Mouse (Mus musculus): Measurements from ENCODE around the gene Clasp1. TPM values are rescaled to one million over a fixed set of nuclear protein-coding genes. Genes with fewer than 3 reads are reported as not detected.

The Clasp1 gene
- polyA plus RNA-seq, 1 experiment, result 21.5 TPM

GRCm38 (mm10) chr1:118481365-118481702 is 92.5 kb downstream of the Clasp1 start:
- TF ChIP-seq POLR2A (IDR thresholded peaks at IDR 0.05; ENCODE audit: borderline replicate concordance, extremely low read depth, low read depth, low read length) (no peak), CTCF (IDR thresholded peaks at IDR 0.05; ENCODE audit: insufficient read depth, low read length) (no peak)
- Histone ChIP-seq H3K4me1 (ENCODE audit: control insufficient read depth, insufficient read depth, low read length) (no peaks in the 10 kb centered on the region), H3K4me3 (replicated peaks; ENCODE audit: extremely low read depth, low read depth, low read length) (no peak overlapping the region)
- WGBS, result 60% methylated on average over 4 of the region's 4 CpGs
- DNase-seq, result peak; percentile 33

GRCm38 (mm10) chr1:118481703-118482102 is 92.8 kb downstream of the Clasp1 start:
- no peak for DNase-seq
- Histone ChIP-seq H3K4me3 (replicated peaks; ENCODE audit: extremely low read depth, low read depth, low read length) (no peak overlapping the region), H3K4me1 (ENCODE audit: control insufficient read depth, insufficient read depth, low read length) (no peaks in the 10 kb centered on the region)
- 59% methylated on average over 6 of the region's 6 CpGs for WGBS
- TF ChIP-seq CTCF (IDR thresholded peaks at IDR 0.05; ENCODE audit: insufficient read depth, low read length), result no peak
- TF ChIP-seq POLR2A (IDR thresholded peaks at IDR 0.05; ENCODE audit: borderline replicate concordance, extremely low read depth, low read depth, low read length), result no peak

DNA sequence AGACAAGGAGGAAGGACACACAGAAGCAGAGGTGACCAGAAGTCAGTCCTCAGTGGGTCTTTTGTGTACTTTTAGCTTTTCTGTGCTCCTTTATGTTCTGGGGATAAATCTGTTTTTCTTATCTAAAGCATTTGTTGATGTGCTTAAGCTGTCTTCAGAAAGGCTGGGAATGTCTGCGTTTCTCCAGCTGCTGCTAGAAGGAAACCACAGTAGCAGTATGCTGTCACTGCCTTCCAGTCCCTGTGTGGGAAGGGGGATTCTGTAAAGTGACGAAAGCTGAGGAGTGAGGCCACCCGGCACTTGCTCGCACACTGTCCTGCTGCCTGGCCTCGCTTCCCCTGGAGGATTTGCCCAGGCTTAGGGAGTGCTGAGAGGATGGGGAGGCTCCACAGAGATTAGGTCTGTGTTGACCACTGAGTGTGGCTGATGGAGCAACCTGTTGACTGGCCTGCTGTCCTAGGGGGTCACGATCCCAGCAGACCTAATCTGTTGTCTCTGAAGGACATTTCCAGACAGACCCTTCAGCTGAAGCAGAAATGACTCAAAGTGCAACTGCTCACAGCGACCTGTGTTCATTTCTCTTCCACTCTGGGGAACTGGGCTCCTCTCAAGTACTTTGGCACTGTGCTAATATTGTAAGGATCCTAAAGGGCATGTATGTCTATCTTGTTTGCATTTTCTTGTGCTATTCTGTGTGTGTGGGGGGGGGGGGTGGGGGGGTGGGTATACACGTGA is 93.6 kb downstream of the Clasp1 start:
- Histone ChIP-seq H3K4me1 (ENCODE audit: control insufficient read depth, insufficient read depth, low read length) (no peaks in the 10 kb centered on the region), H3K4me3 (replicated peaks; ENCODE audit: extremely low read depth, low read depth, low read length) (no peak overlapping the region)
- 74% methylated on average over 8 of the region's 8 CpGs for WGBS
- DNase-seq, result no peak
- TF ChIP-seq CTCF (IDR thresholded peaks at IDR 0.05; ENCODE audit: insufficient read depth, low read length) (no peak), POLR2A (IDR thresholded peaks at IDR 0.05; ENCODE audit: borderline replicate concordance, extremely low read depth, low read depth, low read length) (no peak)

- no peaks in the 10 kb centered on the region for H3K4me1 ChIP-seq (ENCODE audit: control insufficient read depth, insufficient read depth, low read length)
- no peak for DNase-seq
- no peak overlapping the region for H3K4me3 ChIP-seq (replicated peaks; ENCODE audit: extremely low read depth, low read depth, low read length)
- 77% methylated on average over 6 of the region's 6 CpGs for WGBS
- TF ChIP-seq CTCF (IDR thresholded peaks at IDR 0.05; ENCODE audit: insufficient read depth, low read length), result no peak
- no peak for TF ChIP-seq POLR2A (IDR thresholded peaks at IDR 0.05; ENCODE audit: borderline replicate concordance, extremely low read depth, low read depth, low read length)
These were observed 94.7 kb downstream of the Clasp1 start for GRCm38 (mm10) chr1:118483504-118484096.

DNA sequence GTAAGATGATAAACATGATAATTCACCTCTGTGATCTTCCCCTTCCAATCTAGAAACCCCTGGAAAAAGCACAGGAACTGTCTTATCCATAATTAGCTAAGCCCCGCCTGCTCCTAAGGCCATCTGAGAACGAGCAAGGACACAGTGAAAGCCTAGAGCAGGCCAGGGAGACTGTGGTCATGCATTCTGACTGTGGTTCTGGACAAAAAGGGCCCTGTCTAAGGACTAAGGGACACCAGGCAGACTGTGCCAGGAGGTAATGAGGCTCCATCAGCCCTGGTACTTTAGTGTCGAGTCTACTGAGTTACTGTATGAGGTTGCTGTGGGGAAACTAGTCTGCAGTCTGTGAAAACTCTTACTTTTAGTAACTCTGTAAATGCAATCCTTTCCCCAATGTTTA is 96.7 kb downstream of the Clasp1 start:
- no peak overlapping the region for H3K4me3 ChIP-seq (replicated peaks; ENCODE audit: extremely low read depth, low read depth, low read length)
- 72% methylated on average over 3 of the region's 3 CpGs for WGBS

DNA sequence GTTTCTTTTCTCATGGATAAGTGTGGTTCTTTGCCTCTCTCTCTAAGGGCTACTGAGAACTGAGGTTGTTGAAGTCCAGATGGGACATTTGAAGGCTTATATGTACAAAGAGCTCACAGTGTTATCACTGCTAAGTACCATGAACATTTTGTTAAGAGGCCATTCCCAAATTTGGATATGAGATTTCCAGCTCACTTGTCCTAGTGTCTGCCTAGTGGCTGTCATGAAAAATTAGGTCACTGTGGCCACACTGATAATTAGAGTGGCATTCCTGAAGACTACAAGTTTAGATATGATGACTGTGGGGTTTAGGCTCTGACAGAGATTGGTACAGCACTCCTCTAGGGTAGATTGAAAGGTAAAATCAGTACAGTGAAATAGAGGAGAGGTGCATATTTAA is 97.2 kb downstream of the Clasp1 start:
- TF ChIP-seq POLR2A (IDR thresholded peaks at IDR 0.05; ENCODE audit: borderline replicate concordance, extremely low read depth, low read depth, low read length) (no peak), CTCF (IDR thresholded peaks at IDR 0.05; ENCODE audit: insufficient read depth, low read length) (no peak)
- no peak for DNase-seq

More for the DNA sequence above, 96.7 kb downstream of the Clasp1 start:
- no peak for TF ChIP-seq POLR2A (IDR thresholded peaks at IDR 0.05; ENCODE audit: borderline replicate concordance, extremely low read depth, low read depth, low read length)
- TF ChIP-seq CTCF (IDR thresholded peaks at IDR 0.05; ENCODE audit: insufficient read depth, low read length), result no peak
- no peaks in the 10 kb centered on the region for H3K4me1 ChIP-seq (ENCODE audit: control insufficient read depth, insufficient read depth, low read length)
- no peak for DNase-seq

GRCm38 (mm10) chr1:118492811-118493210 is 104.0 kb downstream of the Clasp1 start:
- TF ChIP-seq POLR2A (IDR thresholded peaks at IDR 0.05; ENCODE audit: borderline replicate concordance, extremely low read depth, low read depth, low read length), result no peak
- no peak for TF ChIP-seq CTCF (IDR thresholded peaks at IDR 0.05; ENCODE audit: insufficient read depth, low read length)
- no peak for DNase-seq
- H3K4me1 ChIP-seq (ENCODE audit: control insufficient read depth, insufficient read depth, low read length), result no peaks in the 10 kb centered on the region
- no peak overlapping the region for H3K4me3 ChIP-seq (replicated peaks; ENCODE audit: extremely low read depth, low read depth, low read length)
- WGBS, result 75% methylated on average over 3 of the region's 3 CpGs

More for the DNA sequence above, 97.2 kb downstream of the Clasp1 start:
- Histone ChIP-seq H3K4me3 (replicated peaks; ENCODE audit: extremely low read depth, low read depth, low read length) (no peak overlapping the region), H3K4me1 (ENCODE audit: control insufficient read depth, insufficient read depth, low read length) (no peaks in the 10 kb centered on the region)

DNA sequence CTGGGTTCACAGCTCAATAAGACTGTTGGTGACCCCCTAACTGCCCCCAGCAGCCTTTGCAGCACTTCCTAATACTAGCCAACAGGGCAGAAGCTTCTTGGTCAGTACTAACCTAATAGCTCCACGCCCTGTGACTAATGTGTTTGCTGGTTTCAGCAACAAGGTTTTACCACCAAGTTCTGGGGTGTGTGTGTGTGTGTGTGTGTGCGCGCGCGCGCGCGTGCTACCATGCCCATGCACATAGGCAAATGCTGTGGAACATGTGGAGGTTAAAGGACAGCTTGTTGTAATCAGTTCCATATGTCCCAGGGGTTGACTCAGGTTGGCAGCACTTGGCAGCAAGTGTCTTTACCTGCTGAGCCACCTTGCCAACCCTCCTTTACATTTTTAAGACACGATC is 105.7 kb downstream of the Clasp1 start:
- TF ChIP-seq CTCF (IDR thresholded peaks at IDR 0.05; ENCODE audit: insufficient read depth, low read length), result no peak
- no peak for TF ChIP-seq POLR2A (IDR thresholded peaks at IDR 0.05; ENCODE audit: borderline replicate concordance, extremely low read depth, low read depth, low read length)
- H3K4me1 ChIP-seq (ENCODE audit: control insufficient read depth, insufficient read depth, low read length), result no peaks in the 10 kb centered on the region
- WGBS, result 95% methylated on average over 9 of the region's 9 CpGs
- no peak overlapping the region for H3K4me3 ChIP-seq (replicated peaks; ENCODE audit: extremely low read depth, low read depth, low read length)
- DNase-seq, result no peak

GRCm38 (mm10) chr1:118498311-118498710 is 109.5 kb downstream of the Clasp1 start:
- DNase-seq, result peak; percentile 77
- no peak overlapping the region for H3K4me3 ChIP-seq (replicated peaks; ENCODE audit: extremely low read depth, low read depth, low read length)
- TF ChIP-seq CTCF (IDR thresholded peaks at IDR 0.05; ENCODE audit: insufficient read depth, low read length), result peak; percentile 88
- no peak for TF ChIP-seq POLR2A (IDR thresholded peaks at IDR 0.05; ENCODE audit: borderline replicate concordance, extremely low read depth, low read depth, low read length)
- H3K4me1 ChIP-seq (ENCODE audit: control insufficient read depth, insufficient read depth, low read length), result no peaks in the 10 kb centered on the region
- 61% methylated on average over 5 of the region's 5 CpGs for WGBS

DNA sequence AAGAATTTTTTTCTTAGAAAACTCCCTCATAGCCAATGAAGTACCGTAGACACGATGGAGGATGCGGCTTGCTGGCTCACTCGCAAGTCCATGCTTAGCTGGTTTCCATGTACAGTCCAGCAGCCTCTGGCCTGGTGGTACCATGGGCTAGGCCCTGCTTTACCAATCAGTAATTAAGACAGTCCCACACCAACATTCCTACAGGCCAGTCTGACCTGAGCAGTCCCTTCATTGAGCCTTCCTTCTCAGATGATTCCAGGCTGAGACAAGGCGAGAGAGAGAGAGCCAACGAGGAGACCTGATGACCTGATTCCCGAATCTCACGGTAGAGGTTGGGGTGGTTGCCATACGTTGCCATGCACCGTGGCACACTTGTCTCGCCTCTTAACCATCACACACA is 111.7 kb downstream of the Clasp1 start:
- no peak for DNase-seq
- WGBS, result 91% methylated on average over 11 of the region's 11 CpGs
- Histone ChIP-seq H3K4me1 (ENCODE audit: control insufficient read depth, insufficient read depth, low read length) (no peaks in the 10 kb centered on the region), H3K4me3 (replicated peaks; ENCODE audit: extremely low read depth, low read depth, low read length) (no peak overlapping the region)
- no peak for TF ChIP-seq CTCF (IDR thresholded peaks at IDR 0.05; ENCODE audit: insufficient read depth, low read length)
- TF ChIP-seq POLR2A (IDR thresholded peaks at IDR 0.05; ENCODE audit: borderline replicate concordance, extremely low read depth, low read depth, low read length), result no peak

Data from lung, adult 2 months (tissue).